Mouse (Mus musculus) 416B (cell line): ENCODE results near the gene Hist1h3f.

Source experiments
- DNase-seq: peaks from one replicate; pipeline ENCODE4 v3.0.0; 2011; ENCODE audit warnings: low read depth

The Hist1h3f gene

GRCm38 (mm10) chr13:23518295-23518603, 25.6 kb upstream of the Hist1h3f start:
- no peak for DNase-seq

GRCm38 (mm10) chr13:23518885-23519284, 25.0 kb upstream of the Hist1h3f start:
- peak; percentile 93 for DNase-seq

GRCm38 (mm10) chr13:23519416-23519815, 24.4 kb upstream of the Hist1h3f start:
- DNase-seq, result peak; percentile 90

GRCm38 (mm10) chr13:23521703-23522102, 22.1 kb upstream of the Hist1h3f start:
- peak; percentile 90 for DNase-seq

- DNase-seq, result peak; percentile 76
Measured at GRCm38 (mm10) chr13:23523976-23524375, 19.9 kb upstream of the Hist1h3f start.

- peak; percentile 95 for DNase-seq
Measured at GRCm38 (mm10) chr13:23524654-23525053, 19.2 kb upstream of the Hist1h3f start.

GRCm38 (mm10) chr13:23525901-23526300, 18.0 kb upstream of the Hist1h3f start:
- DNase-seq, result peak; percentile 78

GRCm38 (mm10) chr13:23526312-23526711, 17.5 kb upstream of the Hist1h3f start:
- DNase-seq, result peak; percentile 95

- peak; percentile 27 for DNase-seq
Measured at GRCm38 (mm10) chr13:23529005-23529404, 14.8 kb upstream of the Hist1h3f start.

- DNase-seq, result peak; percentile 47
Measured at GRCm38 (mm10) chr13:23529480-23530165, 14.2 kb upstream of the Hist1h3f start.

- DNase-seq, result peak; percentile 90
Measured at GRCm38 (mm10) chr13:23530181-23530900, 13.5 kb upstream of the Hist1h3f start.

- peak; percentile 99 for DNase-seq
Measured at GRCm38 (mm10) chr13:23530901-23531875, 12.7 kb upstream of the Hist1h3f start, which contains the start of gene Hist1h4h. Gene Hist1h4h, plus strand, starts transcription at chr13:23531050.

- DNase-seq, result peak; percentile 76
Measured at GRCm38 (mm10) chr13:23532262-23533075, 11.4 kb upstream of the Hist1h3f start.

GRCm38 (mm10) chr13:23533560-23534367, 10.1 kb upstream of the Hist1h3f start, which contains the start of gene Hist1h2af:
Gene Hist1h2af, plus strand, starts transcription at chr13:23533906.
- DNase-seq, result peak; percentile 98

GRCm38 (mm10) chr13:23534368-23535131, 9.3 kb upstream of the Hist1h3f start:
- no peak for DNase-seq

GRCm38 (mm10) chr13:23535137-23536075, 8.4 kb upstream of the Hist1h3f start, which contains the start of gene Hist1h3g:
Gene Hist1h3g, plus strand, starts transcription at chr13:23535422.
- peak; percentile 100 for DNase-seq

GRCm38 (mm10) chr13:23536076-23536822, 7.6 kb upstream of the Hist1h3f start:
- DNase-seq, result peak; percentile 88
